Mouse (Mus musculus) heart, adult 2 months (tissue): Measurements from ENCODE around the gene Crnkl1. TPM values are rescaled to one million over a fixed set of nuclear protein-coding genes. Genes with fewer than 3 reads are reported as not detected.
"Not testable (repeated sequence)": the region's sequence is repeated elsewhere in the genome, so short reads cannot be mapped to it uniquely, and the experiment has no call there.

Experiments used
- DNase-seq, 2 experiments: peaks; one replicate each; pipeline ENCODE4 v3.0.0; 2021
- H3K27ac ChIP-seq: fragments of 200-600 bp; 2 replicates; pipeline ENCODE4 v1.8.1; 2022
- H3K27me3 ChIP-seq: fragments of 200-500 bp; 2 replicates; pipeline ENCODE4 v1.6.1; 2012; ENCODE audit warnings: mild to moderate bottlenecking, low read length, inconsistent platforms, mixed read lengths; ENCODE audit not compliant: control insufficient read depth, insufficient read depth
- H3K36me3 ChIP-seq: fragments of 200-500 bp; 2 replicates; pipeline ENCODE4 v1.6.1; 2012; ENCODE audit warnings: low read length, inconsistent platforms; ENCODE audit not compliant: control insufficient read depth, insufficient read depth
- H3K4me1 ChIP-seq: fragments of 200-500 bp; 2 replicates; pipeline ENCODE4 v1.6.1; 2011; ENCODE audit warnings: low read length; ENCODE audit not compliant: control insufficient read depth, insufficient read depth
- H3K4me3 ChIP-seq: fragments of 200-600 bp; 2 replicates; pipeline ENCODE4 v1.8.1; 2022
- H3K79me2 ChIP-seq: fragments of 200-500 bp; replicated peaks from 2 replicates; pipeline ENCODE4 v1.6.1; 2012; ENCODE audit warnings: mild to moderate bottlenecking, inconsistent platforms, low read length, moderate library complexity, mixed read lengths; ENCODE audit not compliant: control insufficient read depth, insufficient read depth
- H3K9ac ChIP-seq: fragments of 200-500 bp; 2 replicates; pipeline ENCODE4 v1.6.1; 2012; ENCODE audit warnings: low read depth, mild to moderate bottlenecking, control low read depth, inconsistent platforms, low read length, mixed read lengths
- CTCF ChIP-seq: fragments of 200-600 bp; IDR thresholded peaks from 2 replicates; pipeline ENCODE4 v1.8.1; 2022; ENCODE audit warnings: antibody characterized with exemption, mild to moderate bottlenecking, moderate library complexity
- EP300 ChIP-seq: fragments of 200-500 bp; IDR thresholded peaks from 2 replicates; pipeline ENCODE4 v1.6.1; 2011; ENCODE audit warnings: low read depth, low read length, control low read depth; ENCODE audit not compliant: insufficient read depth
- POLR2A ChIP-seq: fragments of 200-500 bp; IDR thresholded peaks from 2 replicates; pipeline ENCODE4 v1.6.1; 2011; ENCODE audit warnings: mild to moderate bottlenecking, low read depth, low read length, control low read depth; ENCODE audit not compliant: insufficient read depth
- WGBS: fragments of 180-500 bp; shearing (Covaris S2); methylation state at CpG from one replicate; pipeline ENCODE4 v1.1.7; 2018; 5-methylcytosine and 5-hydroxymethylcytosine counted together
- intact Hi-C: fragments of 180-260 bp; cut with DNase I; formaldehyde crosslinking; loops from one replicate; pipeline ENCODE4 v1.15.1; 2025
- polyA plus RNA-seq: library from polyadenylated mRNA; depleted of rRNA; stranded (reverse); fragments of >200 nt; gene quantifications from 2 replicates; pipeline ENCODE4 v1.2.3, GENCODE M21; 2012
- total RNA-seq, 2 experiments: library from RNA; stranded (reverse); gene quantifications; 2 replicates each; pipeline ENCODE4 v1.2.3; 2021

Gene Crnkl1
- total and polyA plus RNA-seq, 3 experiments: 3.8 to 20.0 (median 17.2) TPM

GRCm38 (mm10) chr2:145905156-145905555 lies 29.7 kb downstream of the Crnkl1 start:
- no peak for TF ChIP-seq EP300
- no peak for TF ChIP-seq CTCF
- TF ChIP-seq POLR2A: no peak
- intact Hi-C loops: no loop called here
- Histone ChIP-seq H3K27ac (no peak overlapping the region), H3K9ac (no peak overlapping the region), H3K27me3 (no peaks in the 10 kb centered on the region), H3K79me2 (peaks cover 10% of the 10 kb centered on the region), H3K36me3 (peaks cover 32% of the 10 kb centered on the region), H3K4me1 (peaks cover 10% of the 10 kb centered on the region), H3K4me3 (no peak overlapping the region)
- no peak for DNase-seq
- WGBS: 59% methylated on average over 6 of the region's 6 CpGs

- Histone ChIP-seq H3K9ac (peak overlapping the region; percentile 43), H3K4me3 (peak overlapping the region; percentile 70), H3K27me3 (no peaks in the 10 kb centered on the region), H3K79me2 (peaks cover 10% of the 10 kb centered on the region), H3K4me1 (peaks cover 10% of the 10 kb centered on the region), H3K27ac (peak overlapping the region; percentile 97), H3K36me3 (peaks cover 25% of the 10 kb centered on the region)
- DNase-seq: no peak
- no peak for TF ChIP-seq CTCF
- intact Hi-C loops: loop anchor here (1.0 to 5.0 kb wide), 4 partner anchors 16 to 207 kb away; partner anchors contain the start of genes Cfap61 and Crnkl1
- WGBS: 12% methylated on average over 12 of the region's 12 CpGs
These were observed 30.7 kb downstream of the Crnkl1 start for GRCm38 (mm10) chr2:145903983-145904616.

GRCm38 (mm10) chr2:145903061-145903901 lies 31.5 kb downstream of the Crnkl1 start:
- WGBS: under 1% methylated on average over 68 of the region's 68 CpGs
- Histone ChIP-seq H3K36me3 (peaks cover 24% of the 10 kb centered on the region), H3K27ac (peak overlapping the region; percentile 97), H3K79me2 (peaks cover 10% of the 10 kb centered on the region), H3K9ac (peak overlapping the region; percentile 93), H3K4me3 (peak overlapping the region; percentile 70), H3K27me3 (no peaks in the 10 kb centered on the region), H3K4me1 (peaks cover 10% of the 10 kb centered on the region)
- intact Hi-C loops: loop anchor here (1.0 to 5.0 kb wide), 4 partner anchors 15 to 206 kb away; partner anchors contain the start of genes Cfap61 and Crnkl1
- DNase-seq: peak; percentile 90 to 92
- TF ChIP-seq CTCF: peak; percentile 86
- TF ChIP-seq POLR2A: peak; percentile 74
- no peak for TF ChIP-seq EP300

- 85% methylated on average over 6 of the region's 6 CpGs for WGBS
- TF ChIP-seq CTCF: no peak
- TF ChIP-seq POLR2A: no peak
- no peak for TF ChIP-seq EP300
- DNase-seq: no peak
- Histone ChIP-seq H3K79me2 (peaks cover 8% of the 10 kb centered on the region), H3K27me3 (no peaks in the 10 kb centered on the region), H3K27ac (peak within 1 kb of the TSS; percentile 97), H3K9ac (no peak within 1 kb of the TSS), H3K36me3 (peaks cover 20% of the 10 kb centered on the region), H3K4me3 (peak within 1 kb of the TSS; percentile 70), H3K4me1 (peaks cover 10% of the 10 kb centered on the region)
- intact Hi-C loops: loop anchor here (2.0 to 5.0 kb wide), 3 partner anchors 33 to 205 kb away; partner anchors contain the start of genes Cfap61 and Crnkl1
These were observed 33.0 kb downstream of the Crnkl1 start, which contains the start of gene Naa20 for GRCm38 (mm10) chr2:145901861-145902260. TSS of gene Naa20 (plus strand) at chr2:145902099.

- not testable (repeated sequence) for H3K27ac ChIP-seq, H3K4me3 ChIP-seq, H3K79me2 ChIP-seq, H3K27me3 ChIP-seq, DNase-seq, H3K4me1 ChIP-seq, H3K9ac ChIP-seq
- WGBS: 74% methylated on average over 8 of the region's 8 CpGs
- H3K36me3 ChIP-seq: peaks cover 11% of the 10 kb centered on the region
- intact Hi-C loops: loop anchor here (5.0 kb wide), 2 partner anchors 38 to 203 kb away; no protein-coding TSS in a partner anchor
These were observed 34.5 kb downstream of the Crnkl1 start for GRCm38 (mm10) chr2:145900318-145900717.

GRCm38 (mm10) chr2:145898106-145898505 lies 36.7 kb downstream of the Crnkl1 start:
- no peaks in the 10 kb centered on the region for H3K27me3 ChIP-seq
- 77% methylated on average over 9 of the region's 9 CpGs for WGBS
- H3K27ac ChIP-seq: no peak overlapping the region
- intact Hi-C loops: no loop called here
- H3K36me3 ChIP-seq: no peaks in the 10 kb centered on the region
- no peak overlapping the region for H3K9ac ChIP-seq
- H3K4me1 ChIP-seq: no peaks in the 10 kb centered on the region
- DNase-seq: no peak
- no peak overlapping the region for H3K4me3 ChIP-seq
- peaks cover under 1% of the 10 kb centered on the region for H3K79me2 ChIP-seq
- TF ChIP-seq CTCF (no peak), EP300 (no peak), POLR2A (no peak)
